ENCODE assay signal across 9 mouse cellular contexts in the genomic region with DNA sequence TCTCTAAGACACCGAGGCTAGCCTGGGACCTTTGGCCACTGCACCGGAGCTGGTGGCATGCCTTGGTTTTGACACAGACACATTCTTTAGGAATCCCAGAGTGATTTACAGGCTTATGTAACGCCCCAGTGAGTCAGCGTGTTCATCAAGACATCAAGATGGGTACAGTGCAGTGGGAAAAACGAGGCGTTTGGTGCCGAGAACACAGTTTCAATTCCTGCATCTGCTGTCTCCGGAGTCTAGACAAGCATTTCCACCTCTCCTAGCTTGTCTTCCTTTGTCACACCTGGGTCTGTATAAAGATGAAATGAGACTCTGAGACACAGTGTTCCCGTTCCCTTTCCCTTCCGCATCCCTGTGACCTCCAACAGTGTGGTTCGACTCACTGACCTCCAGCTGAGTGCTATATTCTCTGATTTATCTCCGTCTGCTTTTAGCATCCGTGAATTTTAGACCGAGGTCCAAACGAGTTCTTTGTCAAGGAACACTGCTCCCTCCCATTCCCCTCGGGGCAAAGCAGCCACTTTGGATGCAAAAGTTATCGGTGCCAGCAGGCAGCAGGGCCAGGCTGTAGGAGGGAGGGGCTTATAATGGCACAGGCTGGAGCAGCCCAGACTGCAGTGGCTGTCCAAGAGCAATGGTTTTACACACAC. TPM values are rescaled to one million over a fixed set of nuclear protein-coding genes. Genes with fewer than 3 reads are reported as not detected.
A peak's percentile ranks its signal among the peaks of the same experiment; 100 is the strongest.
DNase-seq lines count a peak whose midpoint lies in the region; ATAC-seq and TF ChIP-seq lines count a peak whose summit lies in the region.
"Had no signal": no experiment of that assay in that cellular context is flagged by ENCODE, and none has a peak within 500 bp of the region (broad histone marks: within the 10 kb centered on the region; RNA-seq: fewer than 3 reads in every experiment).

No protein-coding gene starts in this region.

- TF ChIP-seq CTCF in E14TG2a.4 (conservative IDR thresholded peaks at IDR 0.05; ENCODE audit: low read length), result no peak

- WGBS in forebrain, embryonic 10.5 days, result 55% methylated on average over 17 of the region's 17 CpGs
- 29% methylated on average over 17 of the region's 17 CpGs for WGBS in kidney, embryonic 15.5 days
- 51% methylated on average over 17 of the region's 17 CpGs for WGBS in midbrain, embryonic 11.5 days

- peak; percentile 65 for DNase-seq in ZHBTc4 (ENCODE audit: low read depth, low spot score)
- peak; percentile 25 for DNase-seq in forebrain, embryonic 10.5 days (ENCODE audit: extremely low spot score, low spot score)
- peak; percentile 86 for DNase-seq in midbrain, embryonic 11.5 days (ENCODE audit: low spot score, missing footprints)
- no peak for DNase-seq in embryo, embryonic 11 days
- DNase-seq in gastrocnemius, postnatal 25 days, result no peak

- peak overlapping the region; percentile 51 for H3K4me2 ChIP-seq in kidney, embryonic 15.5 days
- no peak overlapping the region for H3K4me2 ChIP-seq in midbrain, embryonic 11.5 days

- H3K4me1 ChIP-seq in E14TG2a.4 (replicated peaks; ENCODE audit: low read depth, low read length), result peaks cover 38% of the 10 kb centered on the region
- peaks cover 24% of the 10 kb centered on the region for H3K4me1 ChIP-seq in forebrain, embryonic 10.5 days
- H3K4me1 ChIP-seq in kidney, embryonic 15.5 days, result peaks cover 22% of the 10 kb centered on the region
- peaks cover 4% of the 10 kb centered on the region; the same call in 1 of the 2 replicates for H3K4me1 ChIP-seq in midbrain, embryonic 11.5 days (ENCODE audit: control insufficient read depth, insufficient read depth, low read length)

- peak overlapping the region; percentile 39; the same call in 1 of the 2 replicates for H3K4me3 ChIP-seq in E14TG2a.4 (replicated peaks; ENCODE audit: low read length)
- peak overlapping the region; percentile 21; the same call in 1 of the 2 replicates for H3K4me3 ChIP-seq in forebrain, embryonic 10.5 days
- peak overlapping the region; percentile 26 for H3K4me3 ChIP-seq in kidney, embryonic 15.5 days (replicated peaks)
- H3K4me3 ChIP-seq in midbrain, embryonic 11.5 days (ENCODE audit: low read depth, low read length), result no peak overlapping the region
- H3K4me3 ChIP-seq: megakaryocyte, embryonic 14.5 days had no signal

- H3K36me3 ChIP-seq in E14TG2a.4 (ENCODE audit: insufficient read depth, low read length), result no peaks in the 10 kb centered on the region
- H3K36me3 ChIP-seq in forebrain, embryonic 10.5 days (replicated peaks), result no peaks in the 10 kb centered on the region
- no peaks in the 10 kb centered on the region for H3K36me3 ChIP-seq in kidney, embryonic 15.5 days
- no peaks in the 10 kb centered on the region for H3K36me3 ChIP-seq in midbrain, embryonic 11.5 days (ENCODE audit: control insufficient read depth, insufficient read depth, low read length)

- H3K9me3 ChIP-seq in E14TG2a.4 (ENCODE audit: low read length), result no peaks in the 10 kb centered on the region
- H3K9me3 ChIP-seq in forebrain, embryonic 10.5 days, result peaks cover 4% of the 10 kb centered on the region; the same call in 1 of the 2 replicates
- H3K9me3 ChIP-seq in kidney, embryonic 15.5 days (replicated peaks), result no peaks in the 10 kb centered on the region
- no peaks in the 10 kb centered on the region for H3K9me3 ChIP-seq in midbrain, embryonic 11.5 days (ENCODE audit: control insufficient read depth, low read length)

- H3K27ac ChIP-seq in forebrain, embryonic 10.5 days, result peak overlapping the region; percentile 61
- peak overlapping the region; percentile 60; the same call in 1 of the 2 replicates for H3K27ac ChIP-seq in kidney, embryonic 15.5 days
- no peak overlapping the region for H3K27ac ChIP-seq in midbrain, embryonic 11.5 days (ENCODE audit: low read depth, low read length)

- peak; percentile 85 for ATAC-seq in kidney, embryonic 15.5 days (replicated peaks; ENCODE audit: low FRiP score)
- ATAC-seq in midbrain, embryonic 11.5 days (ENCODE audit: low FRiP score), result peak; percentile 70; the same call in 1 of the 2 replicates
- ATAC-seq in megakaryocyte progenitor cell, adult 5-6 weeks (replicated peaks; ENCODE audit: poor library complexity), result no peak

- H3K27me3 ChIP-seq in E14TG2a.4 (ENCODE audit: insufficient read depth, low read length), result no peaks in the 10 kb centered on the region; the same call in 1 of the 2 replicates
- H3K27me3 ChIP-seq in forebrain, embryonic 10.5 days (ENCODE audit: poor library complexity, severe bottlenecking), result no peaks in the 10 kb centered on the region
- no peaks in the 10 kb centered on the region for H3K27me3 ChIP-seq in kidney, embryonic 15.5 days
- no peaks in the 10 kb centered on the region for H3K27me3 ChIP-seq in midbrain, embryonic 11.5 days (ENCODE audit: control insufficient read depth, insufficient read depth, low read length)

- no peak overlapping the region for H3K9ac ChIP-seq in kidney, embryonic 15.5 days
- peak overlapping the region; percentile 43; the same call in 1 of the 2 replicates for H3K9ac ChIP-seq in midbrain, embryonic 11.5 days (ENCODE audit: low read length)

RNA-seq across cellular contexts. Expression of a gene that starts 21.9 kb away (rescaled TPM):
- polyA plus RNA-seq in forebrain, embryonic 10.5 days (2016; fragmentation: Nextera tagmentation; extraction: Ambion mirVana), result 44.8 and 47.6 TPM in 2 replicates
- 57.1 and 74.5 TPM in 2 replicates for polyA plus RNA-seq in kidney, embryonic 15.5 days (2015; fragmentation: Nextera tagmentation; extraction: Ambion mirVana)
- 65.1 and 66.0 TPM in 2 replicates for polyA plus RNA-seq in midbrain, embryonic 11.5 days (2014; fragmentation: Nextera tagmentation; extraction: Ambion mirVana)
- total RNA-seq in megakaryocyte progenitor cell, adult 5-6 weeks (2015), result 29.7 and 53.1 TPM in 2 replicates
- total RNA-seq in megakaryocyte progenitor cell, adult 5-6 weeks (2017), result 13.1 and 26.8 TPM in 2 replicates
- 100 to 1,000 TPM; 165 to 174 TPM for total RNA-seq in gastrocnemius, postnatal 25 days (2021)

Comparison
In these comparisons a context has a peak if more than half of its experiments do, and no peak if none do; other contexts are left out.
1. DNase-seq: peak in ZHBTc4 (single experiment), forebrain, embryonic 10.5 days (single experiment) and midbrain, embryonic 11.5 days (single experiment); none in embryo, embryonic 11 days (single experiment) and gastrocnemius, postnatal 25 days (single experiment).